Mouse (Mus musculus) gastrocnemius, postnatal 10 days (tissue): ENCODE results near the gene Egfl6. TPM values are rescaled to one million over a fixed set of nuclear protein-coding genes. Genes with fewer than 3 reads are reported as not detected.

Source experiments
- DNase-seq: peaks from one replicate; pipeline ENCODE4 v3.0.0; 2021; ENCODE audit warnings: mixed read lengths
- long read RNA-seq, 2 experiments: library from polyadenylated mRNA; stranded (forward); transcript quantifications; one replicate each; pipeline ENCODE4 v2.0.0; 2021
- total RNA-seq, 2 experiments: library from RNA; stranded (reverse); gene quantifications; 2 replicates each; pipeline ENCODE4 v1.2.3; 2021

The Egfl6 gene
- 10 to 100 TPM; 11.0 to 13.4 TPM for total RNA-seq
- long read RNA-seq, experiment 1, partial matches to known transcripts = 0 of 6 reads
- long read RNA-seq, experiment 1, other reads (novel, unspliced or antisense) = 3 of 6 reads
- long read RNA-seq, experiment 2, transcript Egfl6-201 (12 exons, 2,704 nt) = major isoform, 5 of 5 reads
- long read RNA-seq, experiment 2, partial matches to known transcripts = 0 of 5 reads
- long read RNA-seq, experiment 2, other reads (novel, unspliced or antisense) = 0 of 5 reads

- peak; percentile 6 for DNase-seq
Measured at GRCm38 (mm10) chrX:166584947-166585824, at the start of gene Egfl6. Egfl6 (minus strand) TSS chrX:166585720.

- peak; percentile 4 for DNase-seq
Measured at GRCm38 (mm10) chrX:166626866-166627570, 41.5 kb upstream of the Egfl6 start.

GRCm38 (mm10) chrX:166626174-166626573, 40.7 kb upstream of the Egfl6 start:
- no peak for DNase-seq

GRCm38 (mm10) chrX:166623176-166623575, 37.7 kb upstream of the Egfl6 start:
- DNase-seq = no peak

GRCm38 (mm10) chrX:166621560-166622301, 36.2 kb upstream of the Egfl6 start:
- DNase-seq = no peak

- no peak for DNase-seq
Measured at GRCm38 (mm10) chrX:166620900-166621299, 35.4 kb upstream of the Egfl6 start.

- DNase-seq = no peak
Measured at GRCm38 (mm10) chrX:166619084-166619483, 33.6 kb upstream of the Egfl6 start.

GRCm38 (mm10) chrX:166615191-166615590, 29.7 kb upstream of the Egfl6 start:
- no peak for DNase-seq

GRCm38 (mm10) chrX:166576111-166576510, 9.4 kb downstream of the Egfl6 start:
- no peak for DNase-seq

- DNase-seq = no peak
Measured at GRCm38 (mm10) chrX:166565983-166566382, 19.5 kb downstream of the Egfl6 start.

- no peak for DNase-seq
Measured at GRCm38 (mm10) chrX:166565401-166565800, 20.1 kb downstream of the Egfl6 start.

GRCm38 (mm10) chrX:166564900-166565299, 20.6 kb downstream of the Egfl6 start:
- no peak for DNase-seq

- peak; percentile 3 for DNase-seq
Measured at GRCm38 (mm10) chrX:166559333-166559732, 26.2 kb downstream of the Egfl6 start.

- DNase-seq = no peak
Measured at GRCm38 (mm10) chrX:166552355-166552754, 33.2 kb downstream of the Egfl6 start.

GRCm38 (mm10) chrX:166546495-166546894, 39.0 kb downstream of the Egfl6 start:
- no peak for DNase-seq

- no peak for DNase-seq
Measured at GRCm38 (mm10) chrX:166535138-166535537, 50.4 kb downstream of the Egfl6 start.

GRCm38 (mm10) chrX:166533432-166533831, 52.1 kb downstream of the Egfl6 start:
- DNase-seq = no peak

- no peak for DNase-seq
Measured at GRCm38 (mm10) chrX:166531671-166532070, 53.8 kb downstream of the Egfl6 start.

GRCm38 (mm10) chrX:166528126-166528525, 57.4 kb downstream of the Egfl6 start:
- DNase-seq = no peak

GRCm38 (mm10) chrX:166525637-166526315, 59.7 kb downstream of the Egfl6 start:
- DNase-seq = no peak

GRCm38 (mm10) chrX:166520782-166521181, 64.7 kb downstream of the Egfl6 start:
- no peak for DNase-seq

GRCm38 (mm10) chrX:166518345-166518744, 67.2 kb downstream of the Egfl6 start, which contains the start of gene Tceanc:
Tceanc (minus strand) TSS chrX:166518567.
- DNase-seq = peak; percentile 12
